Mouse (Mus musculus) cortical plate, adult 2 months (tissue): ENCODE measurements around the gene Erg.

Experiments used
- CTCF ChIP-seq: fragments of 200-500 bp; IDR thresholded peaks from 2 replicates; pipeline ENCODE4 v1.5.1; 2011; ENCODE audit warnings: mild to moderate bottlenecking, control low read depth, low read length; ENCODE audit not compliant: insufficient read depth; ENCODE audit errors: extremely low read depth
- POLR2A ChIP-seq: fragments of 200-500 bp; IDR thresholded peaks from 2 replicates; pipeline ENCODE4 v1.6.1; 2011; ENCODE audit warnings: mild to moderate bottlenecking, low read length, control low read depth; ENCODE audit not compliant: insufficient read depth; ENCODE audit errors: extremely low read depth

GRCm38 (mm10) chr16:95461941-95462340 lies 124.5 kb downstream of the Erg start:
- TF ChIP-seq CTCF = no peak
- no peak for TF ChIP-seq POLR2A
